Mouse (Mus musculus) embryonic facial prominence, embryonic 11.5 days (tissue): ENCODE measurements around the gene Zzz3. TPM values are rescaled to one million over a fixed set of nuclear protein-coding genes. Genes with fewer than 3 reads are reported as not detected.

Source experiments
- ATAC-seq: fragments of 200-750 bp; cut with Nextera tagmentation; replicated peaks from 2 replicates; pipeline ENCODE4 v1.8.0; 2017; ENCODE audit warnings: low read depth; ENCODE audit not compliant: insufficient number of reproducible peaks, low FRiP score, low TSS enrichment
- DNase-seq: peaks from one replicate; pipeline ENCODE4 v3.0.0-alpha.2; 2015; ENCODE audit warnings: low spot score
- H3K27ac ChIP-seq: fragments of 300-500 bp; sonication (generic); replicated peaks from 2 replicates; pipeline ENCODE4 v1.5.1; 2014; ENCODE audit warnings: mild to moderate bottlenecking, low read depth, low read length, control low read depth
- H3K27me3 ChIP-seq: fragments of 300-500 bp; sonication (generic); 2 replicates; pipeline ENCODE4 v1.6.1; 2014; ENCODE audit warnings: mild to moderate bottlenecking, low read length, moderate library complexity, mixed read lengths; ENCODE audit not compliant: control insufficient read depth, insufficient read depth
- H3K36me3 ChIP-seq: fragments of 300-500 bp; sonication (generic); replicated peaks from 2 replicates; pipeline ENCODE4 v1.6.1; 2014; ENCODE audit warnings: low read depth, mild to moderate bottlenecking, low read length, moderate library complexity, mixed read lengths; ENCODE audit not compliant: control insufficient read depth, insufficient read depth
- H3K4me1 ChIP-seq: fragments of 300-500 bp; sonication (generic); 2 replicates; pipeline ENCODE4 v1.6.1; 2014; ENCODE audit warnings: low read length, mixed read lengths; ENCODE audit not compliant: control insufficient read depth, insufficient read depth
- H3K4me2 ChIP-seq: fragments of 300-500 bp; sonication (generic); 2 replicates; pipeline ENCODE4 v1.6.1; 2014; ENCODE audit warnings: low read depth, mild to moderate bottlenecking, control low read depth, low read length, moderate library complexity
- H3K4me3 ChIP-seq: fragments of 300-500 bp; sonication (generic); 2 replicates; pipeline ENCODE4 v1.5.1; 2014; ENCODE audit warnings: low read depth, low read length, control low read depth
- H3K9ac ChIP-seq: fragments of 300-500 bp; sonication (generic); replicated peaks from 2 replicates; pipeline ENCODE4 v1.6.1; 2014; ENCODE audit warnings: mild to moderate bottlenecking, control low read depth, low read length
- H3K9me3 ChIP-seq: fragments of 300-500 bp; sonication (generic); replicated peaks from 2 replicates; pipeline ENCODE4 v1.6.1; 2016; ENCODE audit warnings: mild to moderate bottlenecking, low read length, inconsistent platforms, mixed read lengths; ENCODE audit not compliant: control insufficient read depth
- WGBS: fragments of 180-500 bp; shearing (Covaris S2); extraction: QIAGEN DNeasy Blood & Tissue Kit; methylation state at CpG from one replicate; pipeline ENCODE4 v1.1.7; 2014; 5-methylcytosine and 5-hydroxymethylcytosine counted together
- polyA plus RNA-seq: library from polyadenylated mRNA; unstranded; fragments of >200 nt; fragmentation: Nextera tagmentation; extraction: Ambion mirVana; gene quantifications from 2 replicates; pipeline ENCODE4 v1.2.1, GENCODE M21; 2014

Zzz3 gene
- polyA plus RNA-seq, 1 experiment from 2014 or later, result 70.9 TPM

- Histone ChIP-seq H3K27ac (no peak overlapping the region), H3K4me3 (no peak overlapping the region), H3K9me3 (no peaks in the 10 kb centered on the region), H3K4me1 (no peaks in the 10 kb centered on the region), H3K9ac (no peak overlapping the region), H3K27me3 (no peaks in the 10 kb centered on the region), H3K36me3 (no peaks in the 10 kb centered on the region), H3K4me2 (no peak overlapping the region)
- 60% methylated on average over 12 of the region's 12 CpGs for WGBS
- no peak for ATAC-seq
- no peak for DNase-seq
These were observed 99.5 kb downstream of the Zzz3 start for GRCm38 (mm10) chr3:152494667-152495360.

- Histone ChIP-seq H3K4me1 (no peaks in the 10 kb centered on the region), H3K27ac (no peak overlapping the region), H3K9ac (no peak overlapping the region), H3K4me2 (no peak overlapping the region), H3K36me3 (no peaks in the 10 kb centered on the region), H3K4me3 (no peak overlapping the region), H3K27me3 (no peaks in the 10 kb centered on the region), H3K9me3 (no peaks in the 10 kb centered on the region)
- ATAC-seq, result no peak
- WGBS, result 76% methylated on average over 8 of the region's 8 CpGs
- no peak for DNase-seq
These were observed 100.2 kb downstream of the Zzz3 start for GRCm38 (mm10) chr3:152495415-152495898.

GRCm38 (mm10) chr3:152497084-152497483, 101.8 kb downstream of the Zzz3 start:
- no peak overlapping the region for H3K9ac ChIP-seq
- DNase-seq (no peak), ATAC-seq (no peak)
- H3K27me3 ChIP-seq, result no peaks in the 10 kb centered on the region
- no peak overlapping the region for H3K27ac ChIP-seq
- H3K4me1 ChIP-seq, result no peaks in the 10 kb centered on the region
- no peak overlapping the region for H3K4me3 ChIP-seq
- no peaks in the 10 kb centered on the region for H3K36me3 ChIP-seq
- H3K4me2 ChIP-seq, result no peak overlapping the region
- 62% methylated on average over 7 of the region's 7 CpGs for WGBS
- H3K9me3 ChIP-seq, result no peaks in the 10 kb centered on the region

- Histone ChIP-seq H3K36me3 (no peaks in the 10 kb centered on the region), H3K27ac (no peak overlapping the region), H3K4me3 (no peak overlapping the region), H3K4me1 (no peaks in the 10 kb centered on the region), H3K9me3 (no peaks in the 10 kb centered on the region), H3K4me2 (no peak overlapping the region), H3K27me3 (no peaks in the 10 kb centered on the region), H3K9ac (no peak overlapping the region)
- DNase-seq (no peak), ATAC-seq (no peak)
- 81% methylated on average over 2 of the region's 2 CpGs for WGBS
These were observed 102.6 kb downstream of the Zzz3 start for GRCm38 (mm10) chr3:152497842-152498241.

GRCm38 (mm10) chr3:152498968-152499696, 103.9 kb downstream of the Zzz3 start:
- no peak for ATAC-seq
- no peaks in the 10 kb centered on the region for H3K27me3 ChIP-seq
- H3K27ac ChIP-seq, result no peak overlapping the region
- DNase-seq, result no peak
- WGBS, result 84% methylated on average over 2 of the region's 2 CpGs
- H3K4me1 ChIP-seq, result no peaks in the 10 kb centered on the region
- H3K36me3 ChIP-seq, result no peaks in the 10 kb centered on the region
- no peaks in the 10 kb centered on the region for H3K9me3 ChIP-seq
- H3K4me3 ChIP-seq, result no peak overlapping the region
- H3K4me2 ChIP-seq, result no peak overlapping the region
- no peak overlapping the region for H3K9ac ChIP-seq

- Histone ChIP-seq H3K4me2 (no peak overlapping the region), H3K4me3 (no peak overlapping the region), H3K36me3 (no peaks in the 10 kb centered on the region), H3K27me3 (no peaks in the 10 kb centered on the region), H3K9ac (no peak overlapping the region), H3K9me3 (no peaks in the 10 kb centered on the region), H3K27ac (no peak overlapping the region), H3K4me1 (no peaks in the 10 kb centered on the region)
- DNase-seq (no peak), ATAC-seq (no peak)
- WGBS, result 81% methylated on average over 8 of the region's 8 CpGs
These were observed 112.6 kb downstream of the Zzz3 start for GRCm38 (mm10) chr3:152507900-152508299.

GRCm38 (mm10) chr3:152508419-152508993, 113.2 kb downstream of the Zzz3 start:
- WGBS, result 80% methylated on average over 12 of the region's 12 CpGs
- Histone ChIP-seq H3K4me3 (no peak overlapping the region), H3K9ac (no peak overlapping the region), H3K4me2 (no peak overlapping the region), H3K36me3 (no peaks in the 10 kb centered on the region), H3K27me3 (no peaks in the 10 kb centered on the region), H3K27ac (no peak overlapping the region), H3K9me3 (no peaks in the 10 kb centered on the region), H3K4me1 (no peaks in the 10 kb centered on the region)
- DNase-seq (no peak), ATAC-seq (no peak)

- H3K9me3 ChIP-seq, result no peaks in the 10 kb centered on the region
- no peak overlapping the region for H3K9ac ChIP-seq
- ATAC-seq (no peak), DNase-seq (no peak)
- H3K27ac ChIP-seq, result no peak overlapping the region
- H3K4me1 ChIP-seq, result no peaks in the 10 kb centered on the region
- H3K27me3 ChIP-seq, result no peaks in the 10 kb centered on the region
- H3K4me3 ChIP-seq, result no peak overlapping the region
- WGBS, result 86% methylated on average over 7 of the region's 7 CpGs
- H3K36me3 ChIP-seq, result no peaks in the 10 kb centered on the region
- H3K4me2 ChIP-seq, result no peak overlapping the region; the same call in 1 of the 2 replicates
These were observed 114.0 kb downstream of the Zzz3 start for GRCm38 (mm10) chr3:152509268-152509667.
